Mouse (Mus musculus) liver, embryonic 14.5 days (tissue): ENCODE measurements at regions not wholly inside any gene's neighbourhood (a gene's known extent, or its start where the extent isn't known, plus 50 kb on each side); places are given as distances from the start of the nearest gene placed in this dataset.

Experiments used
- CTCF ChIP-seq: IDR thresholded peaks from 2 replicates; pipeline ENCODE4 v1.5.1; 2016; ENCODE audit warnings: antibody characterized with exemption, low read depth, control low read depth
- EP300 ChIP-seq: IDR thresholded peaks from 2 replicates; pipeline ENCODE4 v1.6.1; 2016; ENCODE audit warnings: antibody characterized with exemption, low read depth

DNA sequence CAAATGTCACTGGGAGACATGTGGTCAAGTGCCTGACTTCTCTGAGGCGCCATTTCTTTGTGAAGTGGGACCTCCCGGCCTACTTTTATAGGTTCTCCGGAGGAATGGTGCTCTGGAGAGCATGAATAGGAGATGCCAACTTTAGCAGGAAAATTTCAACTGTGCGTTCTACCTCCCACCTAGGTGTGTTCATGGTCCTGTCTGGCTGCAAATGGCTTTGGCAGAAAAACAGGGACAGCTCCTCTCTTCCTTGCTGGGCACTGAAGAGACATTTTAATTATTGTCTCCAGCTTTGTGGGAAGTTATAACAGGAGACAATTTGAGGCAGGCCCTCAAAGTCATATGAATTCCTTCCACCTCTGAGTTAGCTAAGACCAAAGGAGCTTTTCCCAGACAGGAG is 190.6 kb upstream of the Sfrp2 start:
- no peak for TF ChIP-seq CTCF
- TF ChIP-seq EP300, result no peak
